Comparison of ENCODE assay signal across 20 mouse cellular contexts in the genomic region with DNA sequence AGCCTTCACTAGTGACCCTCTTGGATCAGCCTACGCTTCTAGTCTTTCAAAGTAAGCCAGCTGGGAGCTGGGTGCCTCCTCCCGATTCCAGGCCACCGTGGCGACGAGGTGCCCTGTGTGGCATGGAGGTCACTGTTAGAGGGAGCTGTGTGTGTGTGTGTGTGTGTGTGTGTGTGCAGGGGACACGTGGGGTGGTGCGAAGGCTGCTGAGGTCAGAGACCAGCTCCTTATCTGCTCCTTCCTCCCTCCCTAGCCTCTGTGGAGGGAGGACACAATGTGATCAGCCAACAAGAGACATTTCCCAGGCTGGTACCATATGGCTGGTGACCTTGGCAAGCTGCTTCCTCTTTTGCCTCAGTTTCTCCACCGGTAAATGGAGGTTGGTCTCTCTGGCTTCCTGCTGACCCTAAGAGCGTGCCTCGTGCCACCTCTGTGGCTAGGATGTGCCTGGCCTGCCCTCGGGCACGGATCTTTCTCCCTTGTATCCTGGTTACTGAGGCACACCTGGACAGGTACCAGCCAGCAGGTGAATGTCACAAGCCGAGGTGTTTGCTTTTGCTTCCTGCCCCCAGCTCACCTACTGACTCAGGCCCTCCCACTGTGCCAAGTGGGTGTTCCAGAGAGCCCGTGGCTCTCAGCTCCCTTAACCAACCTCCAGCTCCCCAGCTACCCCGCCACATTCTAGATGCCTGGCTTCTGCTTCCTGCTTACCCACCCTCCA. TPM values are rescaled to one million over a fixed set of nuclear protein-coding genes. Genes with fewer than 3 reads are reported as not detected.
A peak's percentile ranks its signal among the peaks of the same experiment; 100 is the strongest.
DNase-seq lines count a peak whose midpoint lies in the region; ATAC-seq lines count a peak whose summit lies in the region.
"Had no signal": no experiment of that assay in that cellular context is flagged by ENCODE, and none has a peak within 500 bp of the region (broad histone marks: within the 10 kb centered on the region; RNA-seq: fewer than 3 reads in every experiment).

No protein-coding gene starts in this region.

- H3K27ac ChIP-seq in midbrain, embryonic 10.5 days (replicated peaks): peak overlapping the region; percentile 52; the same call in 1 of the 2 replicates
- no peak overlapping the region for H3K27ac ChIP-seq in midbrain, embryonic 11.5 days (ENCODE audit: low read depth, low read length)
- H3K27ac ChIP-seq in liver, embryonic 12.5 days: peak overlapping the region; percentile 57
- no peak overlapping the region for H3K27ac ChIP-seq in stomach, embryonic 16.5 days (ENCODE audit: low read length)
- H3K27ac ChIP-seq: neural tube, embryonic 15.5 days had no signal

- no peak overlapping the region for H3K4me3 ChIP-seq in midbrain, embryonic 10.5 days
- no peak overlapping the region for H3K4me3 ChIP-seq in midbrain, embryonic 11.5 days (ENCODE audit: low read depth, low read length)
- H3K4me3 ChIP-seq in liver, embryonic 12.5 days: no peak overlapping the region
- no peak overlapping the region for H3K4me3 ChIP-seq in stomach, embryonic 16.5 days (replicated peaks; ENCODE audit: low read length)
- H3K4me3 ChIP-seq: neural tube, embryonic 15.5 days had no signal

- no peaks in the 10 kb centered on the region for H3K36me3 ChIP-seq in midbrain, embryonic 10.5 days
- H3K36me3 ChIP-seq in midbrain, embryonic 11.5 days (ENCODE audit: control insufficient read depth, insufficient read depth, low read length): no peaks in the 10 kb centered on the region
- peaks cover 13% of the 10 kb centered on the region for H3K36me3 ChIP-seq in liver, embryonic 12.5 days
- no peaks in the 10 kb centered on the region for H3K36me3 ChIP-seq in stomach, embryonic 16.5 days (ENCODE audit: control insufficient read depth, insufficient read depth, low read length)
- H3K36me3 ChIP-seq: neural tube, embryonic 15.5 days had no signal

- intact Hi-C loops in gastrocnemius, postnatal 36 days (cut with DNase I): no loop called here

- H3K9me3 ChIP-seq in midbrain, embryonic 10.5 days (replicated peaks): no peaks in the 10 kb centered on the region
- H3K9me3 ChIP-seq in midbrain, embryonic 11.5 days (ENCODE audit: control insufficient read depth, low read length): no peaks in the 10 kb centered on the region
- no peaks in the 10 kb centered on the region; the same call in 1 of the 2 replicates for H3K9me3 ChIP-seq in liver, embryonic 12.5 days (replicated peaks)
- no peaks in the 10 kb centered on the region for H3K9me3 ChIP-seq in stomach, embryonic 16.5 days (replicated peaks; ENCODE audit: control insufficient read depth, low read length)
- H3K9me3 ChIP-seq: neural tube, embryonic 15.5 days had no signal

- H3K4me1 ChIP-seq in midbrain, embryonic 10.5 days: peaks cover 11% of the 10 kb centered on the region; the same call in 1 of the 2 replicates
- H3K4me1 ChIP-seq in midbrain, embryonic 11.5 days (ENCODE audit: control insufficient read depth, insufficient read depth, low read length): no peaks in the 10 kb centered on the region
- H3K4me1 ChIP-seq in liver, embryonic 12.5 days: peaks cover 80% of the 10 kb centered on the region
- peaks cover 3% of the 10 kb centered on the region; the same call in 1 of the 2 replicates for H3K4me1 ChIP-seq in stomach, embryonic 16.5 days (ENCODE audit: control insufficient read depth, insufficient read depth, low read length)
- H3K4me1 ChIP-seq: neural tube, embryonic 15.5 days had no signal

- peak; percentile 13 for DNase-seq in heart, postnatal 4 days
- no peak for DNase-seq in heart, adult 8-10 months (ENCODE audit: low spot score)
- DNase-seq in midbrain, embryonic 10.5 days (ENCODE audit: low spot score): no peak
- no peak for DNase-seq in midbrain, embryonic 11.5 days (ENCODE audit: low spot score, missing footprints)
- no peak for DNase-seq in gastrocnemius, postnatal 36 days
- DNase-seq in ovary, adult 18-20 months (ENCODE audit: low spot score): no peak
- DNase-seq: adrenal gland, adult 8-10 months; cerebellum, postnatal 36 days had no signal

- no peak overlapping the region for H3K4me2 ChIP-seq in midbrain, embryonic 11.5 days
- peak overlapping the region; percentile 40 for H3K4me2 ChIP-seq in liver, embryonic 12.5 days
- H3K4me2 ChIP-seq in stomach, embryonic 16.5 days (ENCODE audit: low read depth, low read length): no peak overlapping the region
- H3K4me2 ChIP-seq: neural tube, embryonic 15.5 days had no signal

- H3K27me3 ChIP-seq in midbrain, embryonic 10.5 days (ENCODE audit: low read depth, poor library complexity, severe bottlenecking): peaks cover 34% of the 10 kb centered on the region
- no peaks in the 10 kb centered on the region; the same call in 1 of the 2 replicates for H3K27me3 ChIP-seq in midbrain, embryonic 11.5 days (ENCODE audit: control insufficient read depth, insufficient read depth, low read length)
- peaks cover 23% of the 10 kb centered on the region for H3K27me3 ChIP-seq in liver, embryonic 12.5 days (replicated peaks)
- H3K27me3 ChIP-seq in stomach, embryonic 16.5 days (ENCODE audit: control insufficient read depth, insufficient read depth, low read length): peaks cover 8% of the 10 kb centered on the region; the same call in 1 of the 2 replicates
- H3K27me3 ChIP-seq: Patski had no signal

- WGBS in midbrain, embryonic 10.5 days: 82% methylated on average over 15 of the region's 15 CpGs
- whole genome bisulfite sequencing in midbrain, embryonic 11.5 days: 82% methylated on average over 15 of the region's 15 CpGs
- WGBS in liver, embryonic 12.5 days (ENCODE audit: insufficient replicate concordance): 57% methylated on average over 15 of the region's 15 CpGs
- WGBS in stomach, embryonic 16.5 days: 66% methylated on average over 15 of the region's 15 CpGs

- no peak overlapping the region for H3K9ac ChIP-seq in midbrain, embryonic 11.5 days (ENCODE audit: low read length)
- peak overlapping the region; percentile 56 for H3K9ac ChIP-seq in liver, embryonic 12.5 days
- no peak overlapping the region for H3K9ac ChIP-seq in stomach, embryonic 16.5 days (ENCODE audit: low read length)
- H3K9ac ChIP-seq: neural tube, embryonic 15.5 days had no signal

- ATAC-seq in midbrain, embryonic 11.5 days (ENCODE audit: low FRiP score): no peak
- peak; percentile 65 for ATAC-seq in liver, embryonic 12.5 days
- ATAC-seq in stomach, embryonic 16.5 days (ENCODE audit: insufficient read depth, low FRiP score): peak; percentile 31; the same call in 1 of the 2 replicates
- ATAC-seq: CD4-positive, CD25-positive, alpha-beta regulatory T cell, adult 4 months; inflammation-experienced regulatory T-cells, adult 6 months; Patski had no signal

RNA-seq across cellular contexts. Expression of a gene that starts 7.9 kb away (rescaled TPM):
- total RNA-seq in heart, postnatal 4 days (2021): under 1 TPM; 0.07 to 0.14 TPM
- under 1 TPM in 3 of 4 experiments, not detected in 1; 0.22 to 0.87 (median 0.47) TPM for total RNA-seq in heart, adult 8-10 months (2022)
- polyA plus RNA-seq in midbrain, embryonic 10.5 days (2016; fragmentation: Nextera tagmentation; extraction: Ambion mirVana): 0.84 and 1.2 TPM in 2 replicates
- 0.60 and 0.86 TPM in 2 replicates for polyA plus RNA-seq in midbrain, embryonic 11.5 days (2014; fragmentation: Nextera tagmentation; extraction: Ambion mirVana)
- 1.6 TPM in 2 replicates for polyA plus RNA-seq in liver, embryonic 12.5 days (2016; fragmentation: Nextera tagmentation; extraction: Ambion mirVana)
- polyA plus RNA-seq in stomach, embryonic 16.5 days (2015; fragmentation: Nextera tagmentation; extraction: Ambion mirVana): 39.7 and 42.4 TPM in 2 replicates
- total RNA-seq in gastrocnemius, postnatal 36 days (2021): 1 to 10 TPM in 1 of 2 experiments, under 1 TPM in 1; 0.96 to 1.4 TPM
- total RNA-seq: midbrain, postnatal 0 days had no signal
- polyA plus RNA-seq: Patski had no signal

RNA-seq across cellular contexts. Expression of a gene that starts 14.4 kb away (rescaled TPM):
- total RNA-seq in heart, postnatal 4 days (2021): not detected
- total RNA-seq in heart, adult 8-10 months (2022): not detected
- polyA plus RNA-seq in midbrain, embryonic 10.5 days (2016; fragmentation: Nextera tagmentation; extraction: Ambion mirVana): not detected in 2 replicates
- polyA plus RNA-seq in midbrain, embryonic 11.5 days (2014; fragmentation: Nextera tagmentation; extraction: Ambion mirVana): not detected in 2 replicates
- not detected in 2 replicates for polyA plus RNA-seq in liver, embryonic 12.5 days (2016; fragmentation: Nextera tagmentation; extraction: Ambion mirVana)
- not detected in 2 replicates for polyA plus RNA-seq in stomach, embryonic 16.5 days (2015; fragmentation: Nextera tagmentation; extraction: Ambion mirVana)
- not detected for total RNA-seq in gastrocnemius, postnatal 36 days (2021)
- total RNA-seq: adrenal gland, adult 8-10 months; left cerebral cortex, adult 18-20 months had no signal
- polyA plus RNA-seq: CD4-positive, CD25-positive, alpha-beta regulatory T cell, adult 4 months; embryonic facial prominence, embryonic 14.5 days; heart, embryonic 14.5 days; inflammation-experienced regulatory T-cells, adult 6 months; limb, embryonic 14.5 days; midbrain, postnatal 0 days; neural tube, embryonic 15.5 days; Patski; stomach, embryonic 14.5 days had no signal

RNA-seq across cellular contexts. Expression of a gene that starts 14.8 kb away (rescaled TPM):
- total RNA-seq in heart, postnatal 4 days (2021): 10 to 100 TPM; 12.2 to 15.2 TPM
- 10 to 100 TPM in 1 of 4 experiments, 1 to 10 TPM in 3; 7.0 to 10.6 (median 9.1) TPM for total RNA-seq in heart, adult 8-10 months (2022)
- polyA plus RNA-seq in midbrain, embryonic 10.5 days (2016; fragmentation: Nextera tagmentation; extraction: Ambion mirVana): 100 and 102 TPM in 2 replicates
- 72.2 and 81.2 TPM in 2 replicates for polyA plus RNA-seq in midbrain, embryonic 11.5 days (2014; fragmentation: Nextera tagmentation; extraction: Ambion mirVana)
- polyA plus RNA-seq in liver, embryonic 12.5 days (2016; fragmentation: Nextera tagmentation; extraction: Ambion mirVana): 75.6 and 80.9 TPM in 2 replicates
- 62.5 and 62.9 TPM in 2 replicates for polyA plus RNA-seq in stomach, embryonic 16.5 days (2015; fragmentation: Nextera tagmentation; extraction: Ambion mirVana)
- 1 to 10 TPM; 6.7 to 8.7 TPM for total RNA-seq in gastrocnemius, postnatal 36 days (2021)

RNA-seq across cellular contexts. Expression of a gene that starts 20.5 kb away (rescaled TPM):
- 10 to 100 TPM; 28.1 to 29.1 TPM for total RNA-seq in heart, postnatal 4 days (2021)
- total RNA-seq in heart, adult 8-10 months (2022): 10 to 100 TPM; 27.3 to 35.9 (median 33.9) TPM
- polyA plus RNA-seq in midbrain, embryonic 10.5 days (2016; fragmentation: Nextera tagmentation; extraction: Ambion mirVana): 9.7 and 9.9 TPM in 2 replicates
- 5.0 and 5.1 TPM in 2 replicates for polyA plus RNA-seq in midbrain, embryonic 11.5 days (2014; fragmentation: Nextera tagmentation; extraction: Ambion mirVana)
- polyA plus RNA-seq in liver, embryonic 12.5 days (2016; fragmentation: Nextera tagmentation; extraction: Ambion mirVana): 47.7 and 48.9 TPM in 2 replicates
- polyA plus RNA-seq in stomach, embryonic 16.5 days (2015; fragmentation: Nextera tagmentation; extraction: Ambion mirVana): 18.9 and 22.3 TPM in 2 replicates
- 10 to 100 TPM; 16.6 to 21.4 TPM for total RNA-seq in gastrocnemius, postnatal 36 days (2021)

RNA-seq across cellular contexts. Expression of a gene that starts 36.4 kb away (rescaled TPM):
- 10 to 100 TPM; 50.6 to 54.8 TPM for total RNA-seq in heart, postnatal 4 days (2021)
- total RNA-seq in heart, adult 8-10 months (2022): 10 to 100 TPM; 39.2 to 43.9 (median 40.1) TPM
- 33.4 and 34.7 TPM in 2 replicates for polyA plus RNA-seq in midbrain, embryonic 10.5 days (2016; fragmentation: Nextera tagmentation; extraction: Ambion mirVana)
- 23.8 and 26.3 TPM in 2 replicates for polyA plus RNA-seq in midbrain, embryonic 11.5 days (2014; fragmentation: Nextera tagmentation; extraction: Ambion mirVana)
- 21.8 and 23.3 TPM in 2 replicates for polyA plus RNA-seq in liver, embryonic 12.5 days (2016; fragmentation: Nextera tagmentation; extraction: Ambion mirVana)
- polyA plus RNA-seq in stomach, embryonic 16.5 days (2015; fragmentation: Nextera tagmentation; extraction: Ambion mirVana): 20.2 and 21.0 TPM in 2 replicates
- total RNA-seq in gastrocnemius, postnatal 36 days (2021): 10 to 100 TPM; 27.4 to 31.2 TPM

Comparison
In these comparisons a context has a peak if more than half of its experiments do, and no peak if none do; other contexts are left out.
1. H3K27ac ChIP-seq: peak in midbrain, embryonic 10.5 days (single experiment) and liver, embryonic 12.5 days (single experiment); none in midbrain, embryonic 11.5 days (single experiment) and stomach, embryonic 16.5 days (single experiment).
2. RNA of a gene that starts 7.9 kb away (polyA plus RNA-seq): 39.7 to 42.4 TPM in stomach, embryonic 16.5 days; 1.6 TPM in liver, embryonic 12.5 days, 0.84 to 1.2 TPM in midbrain, embryonic 10.5 days and 0.60 to 0.86 TPM in midbrain, embryonic 11.5 days; every median in the first group is over 10 times any median in the second.